Mouse (Mus musculus) CH12.LX (cell line): ENCODE measurements at regions not wholly inside any gene's neighbourhood (a gene's known extent, or its start where the extent isn't known, plus 50 kb on each side); places are given as distances from the start of the nearest gene placed in this dataset.

Experiments
- DNase-seq: peaks from one replicate; pipeline ENCODE4 v3.0.0-alpha.2; 2013; ENCODE audit errors: extremely low read depth
- H3K27ac ChIP-seq: 2 replicates; pipeline ENCODE4 v1.5.1; 2012; ENCODE audit warnings: low read depth, mild to moderate bottlenecking, control low read depth, moderate library complexity; ENCODE audit not compliant: insufficient read depth
- H3K27me3 ChIP-seq: replicated peaks from 2 replicates; pipeline ENCODE3; 2012; ENCODE audit warnings: inconsistent platforms
- H3K36me3 ChIP-seq, 2 experiments: replicated peaks in 1 of 2; 2 replicates each; pipeline versions ENCODE3 to v1.6.1; 2012; ENCODE audit warnings: inconsistent platforms in 1 of 2, low read length in 1 of 2, mild to moderate bottlenecking in 1 of 2, mixed read lengths in 1 of 2, moderate library complexity in 1 of 2; ENCODE audit not compliant: control insufficient read depth in 1 of 2, insufficient read depth in 1 of 2
- H3K4me1 ChIP-seq, 2 experiments: 2 replicates each; pipeline ENCODE4 v1.6.1; 2012; ENCODE audit warnings: inconsistent platforms in 1 of 2, moderate library complexity in 1 of 2; ENCODE audit not compliant: insufficient read depth in 2 of 2, control insufficient read depth in 1 of 2
- H3K4me2 ChIP-seq: 2 replicates; pipeline ENCODE4 v1.6.1; 2012; ENCODE audit warnings: low read depth, mild to moderate bottlenecking, control low read depth; ENCODE audit not compliant: poor library complexity, insufficient read depth, severe bottlenecking
- H3K4me3 ChIP-seq, 3 experiments: fragments of 150-350 bp in 1 of 3; sonication (generic) in 1 of 3; replicated peaks in 1 of 3; 2 replicates each; pipeline versions ENCODE3 to v1.5.1; 2011 to 2012; ENCODE audit warnings: low read depth in 2 of 3, low read length in 2 of 3, mild to moderate bottlenecking in 2 of 3, moderate library complexity in 2 of 3, control low read depth in 1 of 3, improper control_type of control experiment in 1 of 3, inconsistent platforms in 1 of 3, mixed read lengths in 1 of 3; ENCODE audit not compliant: poor library complexity in 1 of 3
- H3K79me2 ChIP-seq: replicated peaks from 2 replicates; pipeline ENCODE4 v1.6.1; 2012; ENCODE audit warnings: mild to moderate bottlenecking, moderate library complexity; ENCODE audit not compliant: control insufficient read depth, poor library complexity, insufficient read depth, severe bottlenecking; ENCODE audit errors: extremely low read depth
- H3K9ac ChIP-seq: 2 replicates; pipeline ENCODE4 v1.6.1; 2012; ENCODE audit warnings: low read depth, mild to moderate bottlenecking, control low read depth, moderate library complexity; ENCODE audit not compliant: insufficient read depth
- H3K9me3 ChIP-seq: replicated peaks from 2 replicates; pipeline ENCODE3; 2012; ENCODE audit warnings: low read length, inconsistent platforms, mixed read lengths
- EP300 ChIP-seq: IDR thresholded peaks from 2 replicates; pipeline ENCODE4 v1.6.1; 2011; ENCODE audit warnings: low read length, improper control_type of control experiment
- ETS1 ChIP-seq: conservative IDR thresholded peaks from 2 replicates; pipeline ENCODE4 v1.6.1; 2012; ENCODE audit warnings: low read depth, mild to moderate bottlenecking, inconsistent platforms, low read length, improper control_type of control experiment, moderate library complexity
- IRF4 ChIP-seq: IDR thresholded peaks from 2 replicates; pipeline ENCODE4 v1.6.1; 2014; ENCODE audit warnings: low read depth, mild to moderate bottlenecking, inconsistent platforms, low read length, improper control_type of control experiment
- JUN ChIP-seq: IDR thresholded peaks from 2 replicates; pipeline ENCODE4 v1.6.1; 2011; ENCODE audit warnings: low read depth, mild to moderate bottlenecking, low read length, improper control_type of control experiment, moderate library complexity; ENCODE audit not compliant: insufficient read depth
- KAT2A ChIP-seq: IDR thresholded peaks from 2 replicates; pipeline ENCODE4 v1.6.1; 2012; ENCODE audit warnings: low read length, improper control_type of control experiment, inconsistent platforms; ENCODE audit not compliant: insufficient replicate concordance
- MAFK ChIP-seq: IDR thresholded peaks from 2 replicates; pipeline ENCODE4 v1.6.1; 2011; ENCODE audit warnings: low read length, improper control_type of control experiment; ENCODE audit not compliant: insufficient replicate concordance
- MAX ChIP-seq: IDR thresholded peaks from 2 replicates; pipeline ENCODE4 v1.6.1; 2011; ENCODE audit warnings: low read length, improper control_type of control experiment
- MYC ChIP-seq: IDR thresholded peaks from 2 replicates; pipeline ENCODE4 v1.6.1; 2011; ENCODE audit warnings: low read depth, mild to moderate bottlenecking, improper control_type of control experiment, low read length
- NRF1 ChIP-seq: IDR thresholded peaks from 2 replicates; pipeline ENCODE4 v1.6.1; 2014; ENCODE audit warnings: low read depth, mild to moderate bottlenecking, inconsistent platforms, low read length, improper control_type of control experiment, moderate library complexity
- PAX5 ChIP-seq: IDR thresholded peaks from 2 replicates; pipeline ENCODE4 v1.6.1; 2012; ENCODE audit warnings: low read length, inconsistent platforms, mixed read lengths
- RAD21 ChIP-seq: IDR thresholded peaks from 2 replicates; pipeline ENCODE4 v1.6.1; 2011; ENCODE audit warnings: low read depth, mild to moderate bottlenecking, low read length, improper control_type of control experiment, moderate library complexity
- SIN3A ChIP-seq: IDR thresholded peaks from 2 replicates; pipeline ENCODE4 v1.6.1; 2012; ENCODE audit warnings: low read length, improper control_type of control experiment, inconsistent platforms
- USF2 ChIP-seq: conservative IDR thresholded peaks from 2 replicates; pipeline ENCODE4 v1.6.1; 2011; ENCODE audit warnings: low read depth, low read length, improper control_type of control experiment
- dilution Hi-C: fragments of 300-500 bp; cut with MboI; formaldehyde crosslinking; loops from 2 replicates; pipeline ENCODE4 v1.14.3; 2020; ENCODE audit warnings: low sequenced_read_pairs; ENCODE audit not compliant: extremely low pct_unique_long_range_greater_than_20kb, extremely low pct_ligation_motif_present
- in situ Hi-C: fragments of 300-500 bp; cut with MboI; formaldehyde crosslinking; loops from 3 replicates; pipeline ENCODE4 v1.14.3; 2019; ENCODE audit warnings: low sequenced_read_pairs, low pct_ligation_motif_present, low pct_unique_long_range_greater_than_20kb, mixed read lengths

DNA sequence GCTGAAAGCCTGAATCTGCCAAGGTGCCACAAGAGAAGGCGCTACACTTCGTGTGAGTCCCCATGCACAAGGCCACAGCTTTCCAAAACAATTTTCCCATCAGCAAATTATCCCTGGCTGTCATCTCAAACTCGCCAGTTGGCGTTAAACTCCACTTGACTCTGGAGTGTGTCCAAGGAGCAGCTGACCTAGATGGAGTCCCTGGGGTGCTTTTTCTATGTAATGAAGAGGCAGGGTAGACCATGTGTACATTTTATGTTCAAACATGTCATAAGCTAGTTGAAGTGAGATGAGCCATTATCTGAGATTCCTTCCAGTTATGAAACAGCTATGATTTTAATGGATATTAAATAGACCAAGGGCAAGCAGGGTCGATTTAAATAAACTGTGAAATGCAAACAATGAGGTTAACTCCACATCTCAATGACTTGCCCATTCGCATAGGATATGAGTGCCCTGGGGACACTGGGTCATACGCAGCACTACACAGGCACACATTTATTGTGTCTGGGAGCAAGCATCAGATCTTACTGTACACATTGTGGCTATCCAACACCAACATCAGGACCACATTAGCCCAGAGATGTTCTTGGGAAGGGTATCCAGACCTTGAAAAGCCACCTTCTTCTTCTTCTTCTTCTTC is 51.0 kb upstream of the Sfswap start:
- no peak overlapping the region for H3K27ac ChIP-seq
- TF ChIP-seq IRF4 (no peak), KAT2A (no peak), MAFK (no peak), MAX (no peak), ETS1 (no peak), SIN3A (no peak), MYC (no peak), JUN (no peak), EP300 (no peak), NRF1 (no peak), PAX5 (no peak), USF2 (no peak), RAD21 (no peak)
- no peaks in the 10 kb centered on the region for H3K79me2 ChIP-seq
- no peak for DNase-seq
- in situ Hi-C loops, result no loop called here
- peaks cover 36% of the 10 kb centered on the region for H3K27me3 ChIP-seq
- H3K4me1 ChIP-seq, result no peaks in the 10 kb centered on the region
- no peaks in the 10 kb centered on the region for H3K36me3 ChIP-seq
- H3K9ac ChIP-seq, result no peak overlapping the region
- dilution Hi-C loops, result no loop called here
- H3K4me2 ChIP-seq, result no peak overlapping the region
- peaks cover 2% of the 10 kb centered on the region for H3K9me3 ChIP-seq
- no peak overlapping the region for H3K4me3 ChIP-seq
